Mouse (Mus musculus): ENCODE measurements around the gene Exoc1.

GRCm38 (mm10) chr5:76525066-76525465 is 4.0 kb upstream of the Exoc1 start:
- no peak for TF ChIP-seq CTCF (IDR thresholded peaks at IDR 0.05; ENCODE audit: extremely low read depth, insufficient read depth, low read length)
- TF ChIP-seq POLR2A (IDR thresholded peaks at IDR 0.05; ENCODE audit: extremely low read depth, insufficient read depth, low read length), result no peak

All from cortical plate, adult 2 months (tissue).